Comparison of ENCODE assay signal across 36 mouse cellular contexts in the genomic region with DNA sequence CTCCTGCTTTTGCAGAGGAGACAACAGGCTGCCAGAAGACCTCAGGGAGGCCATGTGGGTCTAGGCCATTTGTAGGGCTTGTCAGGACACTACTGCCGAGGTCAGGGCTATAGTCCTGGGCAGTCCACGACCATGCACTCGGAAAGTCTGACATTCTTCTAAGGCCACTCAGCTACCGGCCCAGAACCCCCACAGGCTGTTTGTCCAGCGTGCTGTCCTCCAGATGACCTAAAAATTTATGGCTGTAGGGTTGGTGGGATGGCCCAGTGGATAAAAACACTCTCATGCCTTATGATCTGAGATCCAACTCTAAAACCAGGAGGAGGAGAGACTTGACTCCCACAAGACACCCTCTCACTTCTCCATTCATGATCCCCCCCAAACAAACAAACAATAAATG. TPM values are rescaled to one million over a fixed set of nuclear protein-coding genes. Genes with fewer than 3 reads are reported as not detected.
DNase-seq lines count a peak whose midpoint lies in the region; TF ChIP-seq lines count a peak whose summit lies in the region.
"Had no signal": no experiment of that assay in that cellular context is flagged by ENCODE, and none has a peak within 500 bp of the region (broad histone marks: within the 10 kb centered on the region; RNA-seq: fewer than 3 reads in every experiment).

No protein-coding gene starts in this region.

- no peaks in the 10 kb centered on the region for H3K36me3 ChIP-seq in kidney, adult 2 months (ENCODE audit: control insufficient read depth, insufficient read depth, low read length)
- H3K36me3 ChIP-seq: embryonic facial prominence, embryonic 12.5 days; forebrain, embryonic 15.5 days; limb, embryonic 15.5 days; liver, embryonic 15.5 days had no signal

- peak overlapping the region; percentile 82 for H3K27ac ChIP-seq in gastrocnemius, adult 2 months
- peak overlapping the region; percentile 71 for H3K27ac ChIP-seq in kidney, adult 2 months (ENCODE audit: insufficient read depth, low read depth, low read length)
- H3K27ac ChIP-seq: limb, embryonic 15.5 days had no signal

- DNase-seq in gastrocnemius, adult 2 months = no peak
- no peak for DNase-seq in gastrocnemius, adult 18-20 months (ENCODE audit: low spot score)
- peak; percentile 36 for DNase-seq in kidney, adult 2 months
- no peak for DNase-seq in kidney, postnatal 10 days
- peak; percentile 28 to 51 for DNase-seq in kidney, postnatal 4 days
- no peak for DNase-seq in kidney, adult 18-20 months
- DNase-seq in layer of hippocampus, adult 18-20 months (ENCODE audit: low spot score in 2 of 2) = no peak
- DNase-seq: adrenal gland, adult 8-10 months; cerebellum, adult 8-10 months; heart, postnatal 36 days; layer of hippocampus, postnatal 36 days; left cerebral cortex, postnatal 4 days; lung, embryonic 14.5 days; lung, postnatal 14 days; spleen, adult 18-20 months; thymus, postnatal 14 days had no signal

- H3K27me3 ChIP-seq in kidney, adult 2 months (replicated peaks; ENCODE audit: control insufficient read depth, insufficient read depth, low read length) = no peaks in the 10 kb centered on the region
- H3K27me3 ChIP-seq: CH12.LX; forebrain, embryonic 15.5 days; limb, embryonic 15.5 days had no signal

- no peak for TF ChIP-seq CTCF in gastrocnemius, adult 2 months (IDR thresholded peaks at IDR 0.05)
- TF ChIP-seq CTCF in kidney, adult 2 months (conservative IDR thresholded peaks at IDR 0.05; ENCODE audit: insufficient read depth, insufficient read length, low read depth, low read length) = no peak

- no peak overlapping the region for H3K4me3 ChIP-seq in gastrocnemius, adult 2 months
- no peak overlapping the region for H3K4me3 ChIP-seq in kidney, adult 2 months (ENCODE audit: insufficient read depth, low read depth, low read length)
- H3K4me3 ChIP-seq: embryonic facial prominence, embryonic 12.5 days; forebrain, embryonic 15.5 days; limb, embryonic 15.5 days; liver, embryonic 15.5 days had no signal

- no peak for TF ChIP-seq POLR2A in kidney, adult 2 months (IDR thresholded peaks at IDR 0.05; ENCODE audit: low read depth, low read length)

- intact Hi-C loops in gastrocnemius, adult 2 months (cut with DNase I) = loop anchor here (2.0 kb wide), 1 partner anchor 45 kb away; no protein-coding TSS in a partner anchor

- 41% methylated on average over 5 of the region's 5 CpGs for WGBS in kidney, adult 2 months

- peaks cover 17% of the 10 kb centered on the region; the same call in 1 of the 2 replicates for H3K4me1 ChIP-seq in kidney, adult 2 months (ENCODE audit: control insufficient read depth, insufficient read depth, low read length)

RNA-seq across cellular contexts. Expression of a gene that starts 35.2 kb away (rescaled TPM):
- 10 to 100 TPM; 18.8 to 23.4 TPM for total RNA-seq in gastrocnemius, adult 2 months (2021)
- 10 to 100 TPM; 16.1 to 25.9 TPM for total RNA-seq in gastrocnemius, adult 18-20 months (2021)
- polyA plus RNA-seq in kidney, adult 2 months (2012; rRNA removed) = 5.5 and 6.7 TPM in 2 replicates
- total RNA-seq in layer of hippocampus, adult 18-20 months (2021) = 10 to 100 TPM; 46.3 to 52.5 TPM

RNA-seq across cellular contexts. Expression of a gene that starts 41.1 kb away (rescaled TPM):
- total RNA-seq in gastrocnemius, adult 2 months (2021) = not detected
- not detected for total RNA-seq in gastrocnemius, adult 18-20 months (2021)
- 0.11 TPM in 2 replicates for polyA plus RNA-seq in kidney, adult 2 months (2012; rRNA removed)
- not detected for total RNA-seq in layer of hippocampus, adult 18-20 months (2021)
- total RNA-seq: adrenal gland, adult 8-10 months; adrenal gland, postnatal 4 days; CH12.LX; ES-E14; gastrocnemius, postnatal 4 days; heart, postnatal 36 days; left cerebral cortex, postnatal 4 days; neutrophil, adult 5-6 weeks had no signal
- polyA plus RNA-seq: C2C12; embryonic facial prominence, embryonic 12.5 days; forebrain, embryonic 15.5 days; frontal cortex, adult 2 months; heart, embryonic 11.5 days; heart, embryonic 16.5 days; hindbrain, embryonic 16.5 days; intestine, embryonic 14.5 days; limb, embryonic 15.5 days; liver, embryonic 15.5 days; lung, embryonic 14.5 days; midbrain, embryonic 11.5 days; midbrain, embryonic 16.5 days; neural tube, embryonic 11.5 days; stomach, embryonic 16.5 days; urinary bladder, adult 2 months had no signal

RNA-seq across cellular contexts. Expression of a gene that starts 52.2 kb away (rescaled TPM):
- 10 to 100 TPM; 39.3 to 45.5 TPM for total RNA-seq in gastrocnemius, adult 2 months (2021)
- total RNA-seq in gastrocnemius, adult 18-20 months (2021) = 10 to 100 TPM; 39.9 to 46.1 TPM
- 258 and 302 TPM in 2 replicates for polyA plus RNA-seq in kidney, adult 2 months (2012; rRNA removed)
- 10 to 100 TPM; 82.1 to 82.7 TPM for total RNA-seq in layer of hippocampus, adult 18-20 months (2021)

RNA-seq across cellular contexts. Expression of a gene that starts 52.4 kb away (rescaled TPM):
- total RNA-seq in gastrocnemius, adult 2 months (2021) = 1 to 10 TPM; 1.0 to 1.1 TPM
- total RNA-seq in gastrocnemius, adult 18-20 months (2021) = 1 to 10 TPM; 1.0 to 1.1 TPM
- 36.2 and 44.5 TPM in 2 replicates for polyA plus RNA-seq in kidney, adult 2 months (2012; rRNA removed)
- total RNA-seq in layer of hippocampus, adult 18-20 months (2021) = 10 to 100 TPM; 10.2 to 10.9 TPM

Comparison
In these comparisons a context has a peak if more than half of its experiments do, and no peak if none do; other contexts are left out.
1. DNase-seq: peak in kidney, adult 2 months (single experiment) and kidney, postnatal 4 days (2 of 2); none in gastrocnemius, adult 2 months (single experiment), gastrocnemius, adult 18-20 months (single experiment), kidney, postnatal 10 days (single experiment), kidney, adult 18-20 months (single experiment) and layer of hippocampus, adult 18-20 months (0 of 2).